ENCODE assay signal across 8 mouse cellular contexts in genomic region chr7:44819863-44820262, GRCm38 (mm10). TPM values are rescaled to one million over a fixed set of nuclear protein-coding genes. Genes with fewer than 3 reads are reported as not detected.
DNase-seq lines count a peak whose midpoint lies in the region; ATAC-seq and TF ChIP-seq lines count a peak whose summit lies in the region.

No protein-coding gene starts in this region.

- H3K27ac ChIP-seq in embryonic fibroblast, embryonic 13.5 days (ENCODE audit: insufficient read depth, low read length) = peak overlapping the region; percentile 93
- peak overlapping the region; percentile 94 for H3K27ac ChIP-seq in liver, adult 2 months (replicated peaks; ENCODE audit: insufficient read depth, low read depth, low read length)
- H3K27ac ChIP-seq in thymus, adult 2 months (ENCODE audit: control insufficient read depth, insufficient read depth, low read length) = no peak overlapping the region

- peaks cover 82% of the 10 kb centered on the region for H3K4me1 ChIP-seq in megakaryocyte, embryonic 14.5 days
- H3K4me1 ChIP-seq in embryonic fibroblast, embryonic 13.5 days (ENCODE audit: control insufficient read depth, insufficient read depth, low read length) = peaks cover 16% of the 10 kb centered on the region; the same call in 1 of the 2 replicates
- H3K4me1 ChIP-seq in liver, adult 2 months (ENCODE audit: control insufficient read depth, insufficient read depth, low read length) = peaks cover 30% of the 10 kb centered on the region
- H3K4me1 ChIP-seq in thymus, adult 2 months (replicated peaks; ENCODE audit: control insufficient read depth, insufficient read depth, low read length) = peaks cover 28% of the 10 kb centered on the region

- H3K4me3 ChIP-seq in megakaryocyte, embryonic 14.5 days (replicated peaks) = peak overlapping the region; percentile 98
- peak overlapping the region; percentile 65; the same call in 1 of the 2 replicates for H3K4me3 ChIP-seq in embryonic fibroblast, embryonic 13.5 days (ENCODE audit: insufficient read depth, low read length)
- no peak overlapping the region for H3K4me3 ChIP-seq in liver, adult 2 months (ENCODE audit: insufficient read depth, low read depth, low read length)
- H3K4me3 ChIP-seq in thymus, adult 2 months (ENCODE audit: control insufficient read depth, insufficient read depth, low read length) = no peak overlapping the region

- TF ChIP-seq POLR2A in embryonic fibroblast, embryonic 13.5 days (IDR thresholded peaks at IDR 0.05; ENCODE audit: low read depth, low read length) = no peak; the same call in 1 of the 2 replicates
- TF ChIP-seq POLR2A in liver, adult 2 months (IDR thresholded peaks at IDR 0.05; ENCODE audit: extremely low read depth, insufficient read depth, low read length) = no peak
- no peak for TF ChIP-seq POLR2A in thymus, adult 2 months (IDR thresholded peaks at IDR 0.05; ENCODE audit: control insufficient read depth, extremely low read depth, insufficient read depth, low read length, poor library complexity)

- peaks cover 57% of the 10 kb centered on the region for H3K36me3 ChIP-seq in megakaryocyte, embryonic 14.5 days (replicated peaks; ENCODE audit: low read length)
- no peaks in the 10 kb centered on the region for H3K36me3 ChIP-seq in liver, adult 2 months (ENCODE audit: control insufficient read depth, insufficient read depth, low read length)
- H3K36me3 ChIP-seq in thymus, adult 2 months (ENCODE audit: control insufficient read depth, insufficient read depth, low read length) = no peaks in the 10 kb centered on the region

- no peak for TF ChIP-seq CTCF in embryonic fibroblast, embryonic 13.5 days (IDR thresholded peaks at IDR 0.05; ENCODE audit: borderline replicate concordance, insufficient read depth, low read length)
- no peak for TF ChIP-seq CTCF in liver, adult 2 months (IDR thresholded peaks at IDR 0.05; ENCODE audit: low read depth, low read length)
- TF ChIP-seq CTCF in thymus, adult 2 months (IDR thresholded peaks at IDR 0.05; ENCODE audit: borderline replicate concordance, control insufficient read depth, extremely low read depth, insufficient read depth, low read length, poor library complexity) = no peak

- ATAC-seq in cerebellum, adult (ENCODE audit: insufficient number of reproducible peaks, low FRiP score, low TSS enrichment) = no peak
- ATAC-seq in megakaryocyte, adult 5-6 weeks (ENCODE audit: poor library complexity, severe bottlenecking) = no peak

- H3K79me2 ChIP-seq in liver, adult 2 months (ENCODE audit: control insufficient read depth, insufficient read depth, low read length) = peaks cover 38% of the 10 kb centered on the region

- DNase-seq in cerebellum, adult 9-10 months = peak; percentile 15
- peak; percentile 99 for DNase-seq in liver, adult 2 months (ENCODE audit: extremely low read depth, low read depth, low spot score)
- no peak for DNase-seq in right cerebral cortex, postnatal 36 days (ENCODE audit: low spot score in 2 of 2)
- no peak for DNase-seq in thymus, adult 2 months

- H3K9ac ChIP-seq in liver, adult 2 months (ENCODE audit: low read depth, low read length) = no peak overlapping the region

- H3K27me3 ChIP-seq in megakaryocyte, embryonic 14.5 days (replicated peaks) = no peaks in the 10 kb centered on the region
- no peaks in the 10 kb centered on the region for H3K27me3 ChIP-seq in liver, adult 2 months (ENCODE audit: control insufficient read depth, insufficient read depth, low read length)
- no peaks in the 10 kb centered on the region for H3K27me3 ChIP-seq in thymus, adult 2 months (ENCODE audit: control insufficient read depth, insufficient read depth, low read length)

- H3K9me3 ChIP-seq in megakaryocyte, embryonic 14.5 days = no peaks in the 10 kb centered on the region

- WGBS in liver, adult 2 months = 16% methylated on average over 5 of the region's 5 CpGs
- 57% methylated on average over 5 of the region's 5 CpGs for WGBS in thymus, adult 2 months

RNA-seq across cellular contexts. Expression of gene Atf5, which starts 3.4 kb away (rescaled TPM):
- polyA plus RNA-seq in megakaryocyte, embryonic 14.5 days (2012; ENCODE audit: insufficient read depth, low replicate concordance) = 279 and 321 TPM in 2 replicates
- 2.1 and 2.6 TPM in 2 replicates for total RNA-seq in megakaryocyte, adult 5-6 weeks (2015)
- 1.9 and 5.3 TPM in 2 replicates for total RNA-seq in megakaryocyte, adult 5-6 weeks (2017)
- 342 and 471 TPM in 2 replicates for polyA plus RNA-seq in embryonic fibroblast, embryonic 13.5 days (2011; ENCODE audit: insufficient read length, low read depth, missing spikeins)
- total RNA-seq in liver, adult 2 months (2014; rRNA removed) = 22.9 and 43.9 TPM in 2 replicates
- 727 and 964 TPM in 2 replicates for polyA plus RNA-seq in liver, adult 2 months (2012; rRNA removed)
- polyA plus RNA-seq in thymus, adult 2 months (2012; rRNA removed) = 76.5 and 102 TPM in 2 replicates

RNA-seq across cellular contexts. Expression of gene Il4i1, which starts 3.7 kb away (rescaled TPM):
- 3.0 and 3.6 TPM in 2 replicates for polyA plus RNA-seq in megakaryocyte, embryonic 14.5 days (2012; ENCODE audit: insufficient read depth, low replicate concordance)
- total RNA-seq in megakaryocyte, adult 5-6 weeks (2015) = 0.38 and 1.9 TPM in 2 replicates
- total RNA-seq in megakaryocyte, adult 5-6 weeks (2017) = 1.5 TPM in 1 of 2 replicates, not detected in the other
- 2.1 and 2.3 TPM in 2 replicates for polyA plus RNA-seq in embryonic fibroblast, embryonic 13.5 days (2011; ENCODE audit: insufficient read length, low read depth, missing spikeins)
- 0.60 and 0.65 TPM in 2 replicates for total RNA-seq in liver, adult 2 months (2014; rRNA removed)
- 0.85 and 1.7 TPM in 2 replicates for polyA plus RNA-seq in liver, adult 2 months (2012; rRNA removed)
- 71.7 and 74.4 TPM in 2 replicates for polyA plus RNA-seq in thymus, adult 2 months (2012; rRNA removed)

RNA-seq across cellular contexts. Expression of gene Nup62, which starts 4.0 kb away (rescaled TPM):
- polyA plus RNA-seq in megakaryocyte, embryonic 14.5 days (2012; ENCODE audit: insufficient read depth, low replicate concordance) = 59.4 and 135 TPM in 2 replicates
- total RNA-seq in megakaryocyte, adult 5-6 weeks (2015) = 25.3 and 28.5 TPM in 2 replicates
- total RNA-seq in megakaryocyte, adult 5-6 weeks (2017) = 55.7 and 65.8 TPM in 2 replicates
- polyA plus RNA-seq in embryonic fibroblast, embryonic 13.5 days (2011; ENCODE audit: insufficient read length, low read depth, missing spikeins) = 41.1 and 41.2 TPM in 2 replicates
- total RNA-seq in liver, adult 2 months (2014; rRNA removed) = 4.0 and 5.4 TPM in 2 replicates
- polyA plus RNA-seq in liver, adult 2 months (2012; rRNA removed) = 20.4 and 20.6 TPM in 2 replicates
- 189 and 223 TPM in 2 replicates for polyA plus RNA-seq in thymus, adult 2 months (2012; rRNA removed)

RNA-seq across cellular contexts. Expression of gene Akt1s1, which starts 28.9 kb away (rescaled TPM):
- 372 and 2,506 TPM in 2 replicates for polyA plus RNA-seq in megakaryocyte, embryonic 14.5 days (2012; ENCODE audit: insufficient read depth, low replicate concordance)
- total RNA-seq in megakaryocyte, adult 5-6 weeks (2015) = 4.7 and 6.5 TPM in 2 replicates
- 8.0 and 9.6 TPM in 2 replicates for total RNA-seq in megakaryocyte, adult 5-6 weeks (2017)
- 80.0 and 84.2 TPM in 2 replicates for polyA plus RNA-seq in embryonic fibroblast, embryonic 13.5 days (2011; ENCODE audit: insufficient read length, low read depth, missing spikeins)
- 23.9 and 35.4 TPM in 2 replicates for total RNA-seq in liver, adult 2 months (2014; rRNA removed)
- polyA plus RNA-seq in liver, adult 2 months (2012; rRNA removed) = 93.9 and 106 TPM in 2 replicates
- 91.4 and 120 TPM in 2 replicates for polyA plus RNA-seq in thymus, adult 2 months (2012; rRNA removed)

RNA-seq across cellular contexts. Expression of gene Tbc1d17, which starts 29.0 kb away (rescaled TPM):
- polyA plus RNA-seq in megakaryocyte, embryonic 14.5 days (2012; ENCODE audit: insufficient read depth, low replicate concordance) = 44.5 TPM in 2 replicates
- 12.5 and 17.6 TPM in 2 replicates for total RNA-seq in megakaryocyte, adult 5-6 weeks (2015)
- 13.0 and 14.8 TPM in 2 replicates for total RNA-seq in megakaryocyte, adult 5-6 weeks (2017)
- 26.9 and 33.8 TPM in 2 replicates for polyA plus RNA-seq in embryonic fibroblast, embryonic 13.5 days (2011; ENCODE audit: insufficient read length, low read depth, missing spikeins)
- 20.2 and 31.5 TPM in 2 replicates for total RNA-seq in liver, adult 2 months (2014; rRNA removed)
- 81.1 and 91.6 TPM in 2 replicates for polyA plus RNA-seq in liver, adult 2 months (2012; rRNA removed)
- polyA plus RNA-seq in thymus, adult 2 months (2012; rRNA removed) = 138 and 151 TPM in 2 replicates

Comparison
In these comparisons a context has a peak if more than half of its experiments do, and no peak if none do; other contexts are left out.
1. DNase-seq: peak in cerebellum, adult 9-10 months (single experiment) and liver, adult 2 months (single experiment); none in right cerebral cortex, postnatal 36 days (0 of 2) and thymus, adult 2 months (single experiment).
2. H3K4me3 ChIP-seq: peak in megakaryocyte, embryonic 14.5 days (single experiment) and embryonic fibroblast, embryonic 13.5 days (single experiment); none in liver, adult 2 months (single experiment) and thymus, adult 2 months (single experiment).
3. RNA of gene Il4i1, which starts 3.7 kb away (polyA plus RNA-seq): 71.7 to 74.4 TPM in thymus, adult 2 months; 3.0 to 3.6 TPM in megakaryocyte, embryonic 14.5 days, 2.1 to 2.3 TPM in embryonic fibroblast, embryonic 13.5 days and 0.85 to 1.7 TPM in liver, adult 2 months; every median in the first group is over 10 times any median in the second.